Mouse (Mus musculus) thymus, adult 18-20 months (tissue): ENCODE measurements around the gene Tmc3.

Source experiments
- DNase-seq, 2 experiments: peaks; one replicate each; pipeline ENCODE4 v3.0.0; 2022; ENCODE audit warnings: mixed read lengths in 2 of 2

The Tmc3 gene

GRCm38 (mm10) chr7:83598997-83599912, 14.5 kb downstream of the Tmc3 start:
- no peak for DNase-seq

GRCm38 (mm10) chr7:83599913-83600286, 15.2 kb downstream of the Tmc3 start:
- peak in 1 of 2 experiments; percentile 17 for DNase-seq

DNA sequence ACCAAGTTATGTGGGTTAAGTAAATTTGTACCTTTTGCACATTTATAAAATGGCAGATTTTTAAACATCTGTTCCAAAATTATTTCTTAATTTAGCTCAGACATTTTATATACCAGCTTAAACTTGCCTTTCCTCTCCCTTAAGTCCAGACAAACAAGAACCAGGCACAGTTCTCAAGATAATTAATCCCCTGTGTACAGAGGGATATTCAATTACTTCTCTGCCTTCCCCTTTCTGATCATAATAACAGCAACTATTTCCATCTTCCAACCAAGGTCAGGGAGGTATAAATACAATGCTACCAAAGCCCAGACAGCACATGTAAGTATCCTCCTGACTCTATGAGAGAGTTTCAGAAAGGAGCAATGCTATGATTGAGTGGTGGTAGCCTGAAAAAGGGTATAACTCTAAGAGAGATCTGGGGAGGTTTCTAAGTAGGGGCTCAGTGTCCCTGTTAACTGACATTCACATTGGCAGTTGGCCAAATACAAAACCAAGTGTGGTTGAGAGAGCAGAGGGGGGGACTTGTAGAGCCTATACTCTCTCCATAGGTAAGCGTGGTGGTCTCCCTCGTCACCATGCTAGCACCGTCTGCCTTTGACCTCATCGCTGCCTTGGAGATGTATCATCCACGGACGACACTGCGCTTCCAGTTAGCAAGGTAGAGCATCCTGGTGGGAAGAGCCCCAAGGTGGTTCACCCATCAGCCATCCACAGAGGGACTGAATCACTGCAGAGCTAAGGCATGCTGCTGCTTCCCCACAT, 19.6 kb downstream of the Tmc3 start:
- no peak for DNase-seq

DNA sequence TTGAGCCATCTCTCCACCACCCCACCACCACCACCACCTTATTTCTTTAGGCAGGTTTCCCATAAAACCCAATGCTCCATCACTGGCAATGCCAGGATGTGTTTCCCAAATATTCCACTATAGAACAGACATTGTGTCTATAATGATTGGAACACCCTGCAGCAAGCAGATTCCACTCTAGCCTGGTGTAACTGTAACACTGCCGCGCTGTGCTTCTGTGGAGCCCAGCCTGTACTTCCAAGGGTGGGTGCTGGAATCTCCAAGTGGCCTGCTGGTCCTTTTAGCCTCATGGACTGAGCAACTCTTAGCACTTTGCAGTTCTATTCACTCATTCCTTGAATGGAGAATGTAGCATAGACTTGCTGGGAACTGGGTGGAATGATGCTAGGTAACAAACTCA, 22.1 kb downstream of the Tmc3 start:
- no peak for DNase-seq

DNA sequence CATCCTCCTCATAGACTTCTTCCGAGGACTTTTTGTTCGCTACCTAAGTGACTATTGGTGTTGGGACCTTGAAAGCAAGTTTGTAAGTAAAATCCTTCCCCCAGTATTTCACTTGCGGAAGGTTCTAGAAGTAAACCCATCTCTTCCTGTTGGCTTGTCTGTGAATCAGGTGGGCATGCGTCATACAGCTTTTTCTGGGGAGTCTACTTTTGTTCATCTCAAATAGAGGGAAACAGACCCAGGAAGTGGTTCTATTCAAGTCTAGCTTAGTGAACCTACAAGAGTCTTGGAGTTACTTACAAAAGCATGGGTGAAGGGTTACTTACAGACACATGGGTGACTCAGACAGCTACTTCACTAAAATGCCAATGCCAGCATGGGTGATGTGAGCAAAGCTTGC, 25.2 kb downstream of the Tmc3 start:
- no peak for DNase-seq

GRCm38 (mm10) chr7:83611886-83612285, 27.2 kb downstream of the Tmc3 start:
- no peak for DNase-seq

DNA sequence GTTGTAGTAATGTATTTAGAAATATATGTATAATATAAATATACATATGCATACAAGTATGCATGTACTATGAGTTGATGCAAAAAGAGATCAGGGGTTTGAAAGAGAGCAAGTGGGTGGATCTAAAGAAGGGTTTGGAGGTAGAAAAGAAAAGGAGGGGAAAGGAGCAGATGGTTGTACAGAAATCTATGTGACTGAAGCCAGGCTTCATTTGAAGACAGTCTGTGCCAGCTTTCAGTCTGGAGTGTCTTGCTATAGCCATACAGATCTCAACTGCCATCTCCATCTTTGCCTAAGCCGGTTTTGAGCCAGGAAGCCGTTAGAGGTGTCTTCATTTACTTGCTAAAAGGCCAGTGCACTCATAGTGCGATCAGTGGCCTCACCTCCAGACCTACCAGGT, 30.5 kb downstream of the Tmc3 start:
- DNase-seq: no peak

- no peak for DNase-seq
Observed at GRCm38 (mm10) chr7:83615815-83616214, 31.1 kb downstream of the Tmc3 start.

GRCm38 (mm10) chr7:83616268-83616667, 31.5 kb downstream of the Tmc3 start:
- DNase-seq: no peak

- DNase-seq: no peak
Observed at GRCm38 (mm10) chr7:83618709-83619108, 34.0 kb downstream of the Tmc3 start.

DNA sequence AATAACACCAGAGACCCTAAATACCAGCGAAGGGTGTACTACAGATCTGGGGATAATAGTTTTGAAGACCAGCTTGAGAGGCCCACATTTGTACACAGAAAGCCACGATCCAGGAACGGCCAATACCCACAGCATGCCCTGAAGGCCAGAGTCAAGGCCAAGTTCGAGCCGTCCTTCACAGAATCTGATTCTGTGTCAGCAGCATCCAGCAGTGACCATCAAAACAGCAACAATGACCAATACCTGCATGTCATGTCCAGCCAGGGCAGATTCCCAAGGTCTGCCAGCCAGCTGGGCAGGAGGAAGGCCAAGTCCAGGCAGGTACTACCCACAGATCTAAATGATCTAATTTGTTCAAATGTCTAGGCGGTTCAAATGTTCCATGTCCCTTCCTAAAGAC, 37.9 kb downstream of the Tmc3 start:
- DNase-seq: no peak

DNA sequence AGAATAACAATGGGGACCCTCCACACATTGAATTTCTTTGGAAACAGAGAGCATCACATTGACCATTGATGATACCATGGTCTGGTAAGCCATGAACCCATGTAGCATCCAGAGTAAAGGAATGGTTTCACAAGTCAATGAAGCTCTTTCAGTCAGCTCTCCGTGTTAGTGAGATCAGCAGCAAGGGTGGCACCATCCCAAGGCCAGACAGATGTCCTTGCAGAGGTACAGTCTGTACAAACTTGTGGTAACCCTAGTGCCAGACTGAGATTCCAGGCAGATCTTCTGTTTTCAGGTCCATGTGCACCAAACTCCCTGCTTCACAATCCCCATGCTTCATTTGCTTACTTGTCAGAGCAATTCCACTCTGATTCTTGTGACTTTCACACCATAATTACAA, 39.3 kb downstream of the Tmc3 start:
- no peak for DNase-seq

- no peak for DNase-seq
Observed at GRCm38 (mm10) chr7:83626557-83627257, 42.0 kb downstream of the Tmc3 start.

DNA sequence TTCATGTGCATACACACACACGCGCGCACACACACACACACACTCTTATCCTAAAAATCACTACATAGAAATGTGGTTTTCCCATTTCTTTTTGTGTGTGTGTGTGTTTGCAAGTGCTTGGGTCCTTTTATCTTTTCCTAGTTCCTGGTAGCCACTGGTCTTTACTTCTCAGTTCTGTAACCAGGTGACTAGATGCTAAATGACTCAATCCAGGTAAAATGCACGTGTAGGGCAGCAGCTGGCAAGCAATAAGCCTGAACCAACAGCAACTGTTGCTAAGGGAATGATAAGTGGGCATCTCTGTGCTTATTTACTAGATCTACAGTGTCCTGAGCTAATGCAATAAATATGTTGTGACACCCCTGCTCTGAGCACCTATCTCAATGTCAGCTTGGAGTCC, 42.6 kb downstream of the Tmc3 start:
- no peak for DNase-seq

GRCm38 (mm10) chr7:83631073-83631827, 46.5 kb downstream of the Tmc3 start:
- no peak for DNase-seq

DNA sequence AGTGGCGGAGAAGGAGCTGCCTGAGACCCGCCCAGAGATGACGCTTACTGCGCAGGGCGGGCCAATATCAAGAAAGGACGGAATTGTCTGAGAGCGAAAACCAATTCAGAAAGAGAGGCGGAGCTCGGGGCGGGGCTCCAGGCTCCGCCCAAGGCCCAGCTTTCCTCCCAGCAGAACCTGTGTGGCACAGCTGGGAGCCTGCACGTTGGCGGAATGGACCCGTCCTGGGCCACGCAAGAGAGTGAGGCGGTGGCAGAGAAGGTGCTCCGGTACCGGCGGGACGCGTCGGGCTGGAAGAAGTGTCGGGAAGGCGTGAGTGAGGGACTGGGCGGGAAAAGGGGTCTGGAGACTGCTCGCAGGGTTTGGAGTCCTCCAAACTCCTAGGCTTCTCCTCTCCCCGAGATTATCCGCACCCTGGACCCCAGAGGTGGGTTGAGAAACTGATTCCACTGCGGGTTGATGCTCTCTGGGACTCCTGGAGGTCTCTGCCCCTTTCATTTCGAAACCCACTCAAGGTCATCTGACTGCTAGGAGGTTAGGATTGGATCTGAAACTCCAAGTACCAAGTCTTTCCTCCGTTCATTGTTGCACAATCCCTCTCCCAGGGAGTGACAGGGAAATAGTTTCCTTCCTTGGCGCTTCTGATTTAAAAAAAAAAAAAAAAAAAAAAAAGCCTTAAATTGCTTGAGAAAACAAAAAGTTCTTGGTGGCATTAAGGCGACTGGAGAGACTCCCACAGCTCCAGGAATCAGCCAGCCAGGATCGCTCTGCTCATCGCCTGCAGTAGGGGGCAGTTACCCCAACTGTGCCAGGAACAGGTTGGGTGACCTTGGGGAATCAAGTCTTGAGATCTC, 47.3 kb downstream of the Tmc3 start, which contains the start of gene Stard5:
Stard5 (plus strand) TSS at position 132 of the 854 bp plus-strand sequence.
- DNase-seq: peak; percentile 87 to 91

GRCm38 (mm10) chr7:83632682-83633120, 48.0 kb downstream of the Tmc3 start:
- DNase-seq: no peak

- DNase-seq: no peak
Observed at GRCm38 (mm10) chr7:83633856-83634255, 49.1 kb downstream of the Tmc3 start.

DNA sequence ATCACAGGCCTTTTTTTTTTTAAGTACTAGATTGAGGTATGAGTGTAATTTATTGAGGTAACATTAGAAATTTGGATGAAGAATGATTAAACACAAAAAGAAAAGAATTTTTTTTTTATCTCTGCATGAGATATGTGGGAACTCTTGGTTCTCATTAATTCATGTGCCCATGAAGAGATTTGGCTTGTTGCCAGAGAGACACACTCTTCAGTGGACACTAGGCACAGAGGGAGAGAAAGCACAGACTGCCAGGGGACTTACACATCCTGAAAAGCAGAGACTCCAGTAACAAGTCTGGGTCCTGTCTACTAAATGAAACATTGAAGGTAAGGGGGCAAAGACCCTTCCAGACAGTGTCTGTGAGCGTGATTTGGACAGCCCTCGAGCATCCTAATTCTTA, 51.0 kb downstream of the Tmc3 start:
- DNase-seq: no peak

DNA sequence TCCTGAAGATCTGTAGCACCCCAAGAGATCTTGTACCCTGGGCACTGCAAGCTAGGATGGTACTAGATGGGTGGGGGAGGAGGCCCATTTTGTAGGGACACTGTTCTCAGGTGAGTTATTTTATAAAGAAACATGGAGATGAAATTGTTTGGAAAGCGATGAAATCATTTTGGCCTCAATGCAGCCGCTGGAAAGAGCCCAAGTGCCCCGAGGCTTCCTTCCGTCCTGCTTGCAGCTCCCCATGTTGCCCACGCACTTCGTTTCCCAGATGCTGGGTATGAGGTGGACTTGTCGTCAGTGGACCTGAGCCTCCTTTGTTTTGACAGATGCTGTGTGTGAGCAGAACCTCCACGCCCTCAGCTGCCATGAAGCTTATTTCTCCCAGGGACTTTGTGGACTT, 51.7 kb downstream of the Tmc3 start:
- DNase-seq: no peak

DNA sequence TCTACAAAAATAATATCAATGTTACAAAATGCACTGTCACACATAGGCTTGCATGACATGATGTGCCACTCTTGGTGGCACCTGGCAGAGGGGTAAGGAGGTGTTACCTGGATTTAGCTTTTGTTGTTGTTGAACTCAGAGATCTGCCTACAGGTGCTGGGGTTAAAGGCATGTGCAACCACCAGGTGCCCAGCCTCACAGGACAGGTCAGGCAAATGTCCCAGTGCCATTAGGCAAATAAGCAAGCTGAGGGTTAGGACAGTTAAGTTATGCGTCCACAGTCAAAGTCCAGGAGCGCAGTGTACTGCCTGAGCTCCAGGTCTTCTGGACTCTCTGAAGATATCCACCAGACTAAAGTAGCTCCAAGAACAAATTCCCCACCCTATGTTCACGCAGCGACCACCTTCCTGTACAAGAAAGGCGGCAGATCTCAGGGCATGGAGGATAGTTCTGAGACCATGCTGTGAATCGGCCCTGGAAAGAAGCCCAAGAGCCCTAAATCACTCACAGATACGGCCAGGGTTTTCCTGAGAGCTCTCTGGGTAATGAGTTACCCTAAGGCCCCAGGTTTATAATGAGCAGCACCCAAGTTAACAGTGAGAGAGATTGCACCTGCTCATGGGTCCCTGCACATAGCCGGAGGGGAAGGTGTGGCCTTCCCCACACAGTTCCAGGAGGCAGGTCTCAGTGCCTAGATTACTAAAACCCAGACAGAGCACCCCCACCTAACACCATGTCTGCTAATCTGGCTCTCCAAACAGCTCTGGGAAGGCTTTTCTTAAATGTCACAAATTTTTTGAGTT, 53.3 kb downstream of the Tmc3 start:
- DNase-seq: no peak
